Mouse (Mus musculus): ENCODE measurements around the gene Cnih4.

Gene Cnih4

DNA sequence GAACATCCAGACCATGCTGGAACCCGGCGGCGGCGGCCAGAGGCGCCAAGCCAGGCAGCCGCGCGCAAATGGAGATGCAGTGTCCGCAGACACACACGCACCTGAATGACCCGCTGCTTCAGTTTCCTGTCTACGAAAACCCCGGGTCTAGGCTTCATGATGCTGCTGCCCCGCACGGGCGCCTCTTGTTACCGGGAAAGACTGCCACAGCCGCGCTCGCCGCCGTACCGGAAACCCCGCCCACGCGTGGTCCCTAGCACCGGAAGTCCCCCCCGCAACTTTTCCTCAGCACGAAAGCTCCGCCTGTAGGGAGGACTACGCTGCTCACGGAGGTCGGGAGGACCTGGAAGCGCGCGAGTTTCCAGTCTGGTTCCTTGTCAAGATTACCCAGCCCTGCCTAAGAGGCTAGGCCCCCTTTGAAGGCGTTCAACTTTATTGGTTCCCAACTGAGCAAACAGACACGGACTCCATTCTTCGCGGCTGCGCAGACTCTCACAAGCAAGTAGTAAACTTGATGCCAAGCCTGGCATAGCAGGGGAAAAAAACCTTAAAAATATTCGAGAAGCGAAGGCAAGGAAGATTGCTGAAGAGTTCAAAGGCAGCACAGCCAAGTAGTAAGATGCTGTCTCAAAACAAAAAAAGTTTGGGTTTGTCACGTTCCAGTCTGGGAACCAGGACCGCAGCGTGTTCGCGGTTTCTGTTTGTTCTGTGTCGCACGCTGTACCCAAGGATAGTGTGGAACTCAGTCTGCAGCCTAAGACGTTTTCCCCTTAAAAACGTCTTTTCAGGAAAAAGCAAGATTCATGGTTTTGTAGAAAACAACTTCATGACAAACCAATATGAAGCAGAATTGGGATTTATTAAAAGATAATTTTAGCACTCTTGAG lies at the start of gene Cnih4, which contains the start of gene Nvl:
Cnih4 (plus strand) TSS at position 744 of the 887 bp plus-strand sequence.
Nvl (minus strand) TSS at position 255 of the 887 bp plus-strand sequence.
- peak; percentile 96 for DNase-seq (ENCODE audit: low spot score)

DNA sequence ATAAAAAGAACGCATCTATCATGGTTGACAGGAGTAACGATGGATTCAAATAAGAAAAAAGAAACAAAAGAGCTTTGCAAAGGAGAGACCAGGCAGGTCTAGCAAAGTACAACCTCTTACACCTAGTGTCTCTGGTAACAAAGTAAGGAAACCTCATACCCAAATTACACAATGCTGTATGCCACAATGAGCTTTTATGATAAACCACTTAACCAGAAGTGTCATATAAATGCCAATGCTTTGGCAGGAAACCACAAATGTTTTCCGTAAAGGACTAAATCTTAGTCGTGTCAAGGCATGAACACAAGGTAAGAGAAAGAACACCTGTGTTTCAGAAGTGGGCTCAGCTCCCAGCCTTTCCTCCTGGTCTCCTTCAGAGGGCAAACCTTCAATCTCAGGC lies 27.4 kb upstream of the Cnih4 start:
- no peak for DNase-seq (ENCODE audit: low spot score)

DNA sequence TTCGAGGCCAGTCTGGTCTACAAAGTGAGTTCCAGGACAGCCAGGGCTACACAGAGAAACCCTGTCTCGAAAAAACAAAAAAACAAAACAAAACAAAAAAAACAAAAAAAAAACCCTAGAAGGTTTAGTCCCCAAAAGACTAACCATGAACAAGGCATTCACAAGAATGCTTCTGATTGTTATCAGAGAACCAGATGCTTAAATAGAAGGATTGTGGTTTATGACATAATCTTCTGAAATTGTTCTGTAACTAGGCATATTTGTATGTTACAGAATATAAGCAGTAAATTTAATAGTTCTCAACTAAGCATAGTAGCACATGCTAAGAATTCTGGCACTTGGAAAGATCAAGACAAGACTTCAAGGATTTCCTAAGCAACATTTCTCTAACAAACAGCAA lies 20.3 kb upstream of the Cnih4 start:
- DNase-seq (ENCODE audit: low spot score) = no peak

DNA sequence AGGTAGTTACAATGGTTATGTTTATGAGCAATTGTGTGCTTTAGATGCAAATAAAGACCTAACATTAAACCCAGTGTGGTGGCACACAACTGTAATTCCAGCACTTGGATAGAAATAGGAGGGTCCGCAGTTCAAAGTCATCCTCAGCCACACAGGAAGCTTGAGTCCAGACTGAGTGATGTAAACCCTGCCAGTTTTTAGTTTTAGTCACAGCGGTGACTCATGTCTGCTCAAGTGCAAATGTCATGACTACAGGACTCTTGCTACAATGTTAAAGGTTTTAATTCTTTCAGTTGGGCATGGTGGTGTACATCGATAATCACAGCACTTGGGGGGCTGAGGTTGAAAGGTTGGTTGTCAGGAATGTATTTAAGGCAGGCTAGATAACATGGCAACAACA lies 18.6 kb upstream of the Cnih4 start:
- DNase-seq (ENCODE audit: low spot score) = no peak

DNA sequence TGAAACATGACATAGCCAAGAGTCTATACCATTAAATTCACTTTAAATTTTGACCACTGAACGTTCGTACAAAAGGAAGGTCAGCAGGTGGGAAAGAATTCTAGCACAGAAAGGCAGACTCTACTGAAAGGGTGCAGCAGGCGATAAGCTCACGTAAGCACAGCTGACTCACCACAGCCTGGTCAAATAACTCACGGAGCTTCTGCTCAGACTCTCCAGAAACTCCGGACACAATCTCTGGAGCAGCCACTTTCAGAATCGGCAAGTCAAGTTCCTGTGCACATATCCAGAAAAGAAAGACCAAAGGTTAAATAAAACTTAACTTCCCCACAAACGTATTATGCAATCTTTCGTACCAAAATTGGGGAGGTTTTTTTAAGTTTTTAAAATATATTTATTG lies 17.7 kb upstream of the Cnih4 start:
- no peak for DNase-seq (ENCODE audit: low spot score)

DNA sequence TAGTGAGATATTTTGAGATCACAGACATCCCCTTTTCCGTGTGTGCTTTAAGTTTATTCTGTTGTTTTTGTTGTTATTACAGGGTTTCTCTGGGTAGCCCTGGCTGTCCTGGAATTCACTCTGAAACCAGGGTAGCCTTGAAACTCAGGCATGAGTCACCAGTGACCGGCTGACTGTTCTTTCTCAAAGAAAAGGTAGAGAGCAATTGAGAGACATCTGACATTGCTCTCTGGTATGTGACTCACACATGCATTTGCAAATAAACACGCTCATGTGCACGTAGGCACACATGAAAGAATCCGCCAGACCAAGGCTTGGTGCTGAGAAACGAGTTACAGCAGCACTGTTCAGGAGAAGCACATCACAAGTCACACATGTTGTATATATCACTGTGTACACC lies 12.6 kb upstream of the Cnih4 start:
- no peak for DNase-seq (ENCODE audit: low spot score)

DNA sequence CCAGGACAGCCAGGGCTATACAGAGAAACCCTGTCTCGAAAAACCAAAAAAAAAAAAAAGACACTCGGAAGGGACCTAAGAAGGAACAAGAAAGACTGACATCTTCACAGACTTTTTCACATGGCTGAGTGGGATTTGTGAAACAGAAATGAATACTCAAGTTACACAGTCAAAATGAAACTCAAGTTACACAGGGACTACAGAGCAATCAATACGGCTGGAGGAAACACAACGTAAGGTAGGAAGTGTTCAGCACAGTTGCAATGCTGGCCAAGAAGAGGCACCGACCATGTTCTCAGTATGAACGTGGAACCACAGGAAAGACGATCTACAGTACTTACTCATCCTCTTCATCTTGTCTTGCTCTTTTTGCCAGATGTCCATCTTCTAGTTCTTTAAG lies 5.8 kb upstream of the Cnih4 start:
- DNase-seq (ENCODE audit: low spot score) = no peak

DNA sequence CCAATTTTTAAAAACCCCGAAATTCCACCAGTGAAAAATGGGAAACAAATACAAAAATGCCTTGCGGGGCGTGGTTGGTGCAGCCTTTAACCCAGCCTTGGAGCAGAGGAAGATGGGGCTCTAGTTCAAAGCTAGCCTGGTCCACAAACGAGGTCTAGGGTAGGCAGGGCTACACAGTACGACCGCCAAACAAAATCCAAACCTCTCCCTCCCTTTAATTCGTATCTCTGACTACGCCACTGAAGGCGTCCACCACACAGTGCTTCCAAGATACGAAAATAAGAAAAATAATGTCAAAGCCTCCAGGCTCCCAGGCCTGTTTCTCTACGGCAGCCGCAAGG lies 914 bp upstream of the Cnih4 start:
- no peak for DNase-seq (ENCODE audit: low spot score)

DNA sequence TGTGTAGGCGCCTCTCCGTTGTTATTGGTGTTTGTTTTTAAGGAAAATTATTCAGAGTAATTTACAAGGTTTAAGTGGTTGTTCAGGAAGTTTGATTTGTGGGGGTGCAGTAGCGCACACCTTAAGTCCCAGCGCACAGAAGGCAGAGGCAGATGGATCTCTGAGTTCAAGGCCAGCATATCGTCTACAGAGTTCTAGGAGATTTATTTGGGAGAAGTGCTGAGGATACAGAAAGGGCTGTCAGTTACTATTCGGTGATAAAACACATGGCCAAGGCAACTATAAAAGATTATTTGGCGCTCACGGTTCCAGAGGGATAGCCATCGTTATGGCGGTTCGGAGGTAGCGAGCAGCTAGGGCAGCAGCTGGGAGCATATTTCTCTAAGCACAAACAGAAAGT lies 473 bp downstream of the Cnih4 start:
- peak; percentile 4 for DNase-seq (ENCODE audit: low spot score)

DNA sequence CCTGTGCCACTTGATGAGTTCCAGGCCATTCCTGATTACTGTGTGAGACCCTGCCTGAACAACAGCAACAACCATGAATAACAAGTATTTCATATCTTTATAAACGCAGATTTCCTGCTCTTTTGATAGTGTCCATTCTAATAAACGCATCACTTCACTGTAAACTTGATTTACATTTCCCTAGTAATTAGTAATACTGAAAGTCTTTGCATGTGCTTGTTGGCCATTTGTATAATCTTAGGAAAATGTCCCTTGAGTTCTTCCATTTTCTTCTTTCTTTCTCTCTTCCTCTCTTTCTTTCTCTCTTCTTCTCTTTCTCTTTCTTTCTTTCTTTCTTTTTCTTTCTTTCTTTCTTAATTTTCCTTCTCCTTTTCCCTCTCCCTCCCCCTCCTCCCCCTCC lies 1.7 kb downstream of the Cnih4 start:
- no peak for DNase-seq (ENCODE audit: low spot score)

DNA sequence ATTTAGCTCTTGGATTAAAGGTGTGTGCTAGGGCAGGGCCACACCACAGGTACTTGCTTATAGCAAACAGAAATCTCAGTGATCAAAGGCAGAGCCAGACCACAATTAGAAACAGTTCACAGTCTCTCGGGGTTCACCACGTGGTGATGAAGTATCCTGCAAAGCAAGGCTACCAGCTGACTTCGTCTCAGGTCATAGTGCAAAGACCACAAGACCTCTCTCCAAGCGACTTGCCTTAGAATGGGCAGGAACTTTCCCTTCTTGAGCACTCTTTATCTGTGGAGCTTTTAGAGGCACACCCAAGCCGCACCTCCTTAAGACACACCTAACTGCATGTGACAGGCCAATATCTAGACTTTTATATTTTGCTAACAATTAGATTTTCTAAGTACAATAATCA lies 4.0 kb downstream of the Cnih4 start:
- DNase-seq (ENCODE audit: low spot score) = no peak

DNA sequence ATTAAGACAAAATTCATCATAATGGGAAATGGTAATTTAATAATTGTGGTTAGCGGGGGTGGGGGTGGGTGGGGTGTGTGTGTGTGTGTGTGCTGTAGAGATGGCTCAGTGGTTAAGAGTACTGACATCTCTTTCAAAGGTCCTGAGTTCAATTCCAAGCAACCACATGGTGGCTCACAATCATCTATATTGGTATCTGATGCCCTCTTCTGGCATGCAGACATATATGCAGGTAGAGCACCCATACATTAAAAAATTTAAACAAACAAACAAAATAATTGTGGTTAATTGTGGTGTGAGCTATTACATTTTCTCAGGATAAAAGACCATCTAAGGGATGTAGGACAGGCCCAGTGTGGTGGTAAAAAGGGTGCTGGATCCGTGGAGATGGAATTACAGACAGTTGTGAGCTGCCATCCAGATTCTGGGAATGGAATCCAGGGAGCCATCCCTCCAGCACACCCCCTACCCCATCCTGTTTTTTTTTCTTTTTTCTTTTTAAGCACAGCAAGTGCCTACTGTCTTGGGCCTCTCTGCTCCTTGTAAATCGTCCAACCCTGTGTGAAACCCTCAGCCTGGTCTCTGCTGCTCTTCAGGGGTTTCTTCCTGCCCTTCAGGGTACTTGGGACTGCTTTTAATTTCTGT lies 5.0 kb downstream of the Cnih4 start:
- DNase-seq (ENCODE audit: low spot score) = no peak

DNA sequence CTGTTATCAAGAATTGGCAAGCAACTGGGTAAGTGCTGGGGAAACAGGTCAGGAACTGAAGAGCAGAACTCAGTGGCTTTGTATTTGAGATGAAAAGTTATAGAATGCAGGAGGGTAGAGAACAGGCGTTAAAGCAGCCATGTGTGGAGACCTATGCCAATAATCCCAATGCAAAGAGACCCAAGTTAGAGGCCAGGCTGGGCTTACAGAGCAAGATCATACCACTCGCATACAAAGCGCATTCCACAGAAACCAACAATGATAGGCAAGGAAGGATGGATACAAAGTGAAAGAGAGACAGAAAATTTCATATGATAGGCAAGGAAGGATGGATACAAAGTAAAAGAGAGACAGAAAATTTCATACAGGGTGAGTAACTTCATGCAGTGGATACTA lies 5.9 kb downstream of the Cnih4 start:
- no peak for DNase-seq (ENCODE audit: low spot score)

DNA sequence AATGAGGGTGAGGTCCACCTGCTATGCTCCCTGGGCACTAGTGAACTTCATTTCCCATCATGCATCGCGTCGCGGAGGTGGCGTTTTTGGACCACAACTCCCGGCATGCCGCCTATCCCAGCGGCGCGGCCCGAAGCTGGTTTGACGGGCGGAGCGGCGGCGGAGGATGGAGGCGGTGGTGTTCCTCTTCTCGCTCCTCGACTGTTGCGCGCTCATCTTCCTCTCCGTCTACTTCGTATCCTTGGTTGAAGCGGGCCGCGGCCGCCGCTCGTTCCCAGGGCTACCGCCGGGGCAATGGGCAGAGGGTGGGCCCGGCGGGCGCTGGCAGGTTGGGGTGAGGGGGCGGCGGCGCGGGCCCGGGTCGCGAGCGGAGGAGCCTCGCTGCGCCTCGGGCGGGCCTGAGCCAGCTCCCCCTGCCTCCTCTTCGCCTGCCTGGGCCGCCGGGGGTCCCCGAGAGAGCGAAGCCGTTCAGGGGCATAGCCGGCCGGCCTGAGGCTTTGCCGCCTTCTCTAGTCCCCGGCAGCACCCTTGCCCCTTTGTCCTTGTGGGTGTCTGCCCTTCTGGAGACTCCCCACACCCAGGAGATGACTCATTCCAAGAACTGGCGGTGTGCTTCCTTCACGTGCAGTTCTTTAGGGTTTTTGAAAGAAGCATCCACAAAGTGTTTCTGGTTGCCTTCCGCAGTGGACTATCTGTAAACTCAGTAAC lies 6.5 kb downstream of the Cnih4 start:
- peak; percentile 95 for DNase-seq (ENCODE audit: low spot score)

DNA sequence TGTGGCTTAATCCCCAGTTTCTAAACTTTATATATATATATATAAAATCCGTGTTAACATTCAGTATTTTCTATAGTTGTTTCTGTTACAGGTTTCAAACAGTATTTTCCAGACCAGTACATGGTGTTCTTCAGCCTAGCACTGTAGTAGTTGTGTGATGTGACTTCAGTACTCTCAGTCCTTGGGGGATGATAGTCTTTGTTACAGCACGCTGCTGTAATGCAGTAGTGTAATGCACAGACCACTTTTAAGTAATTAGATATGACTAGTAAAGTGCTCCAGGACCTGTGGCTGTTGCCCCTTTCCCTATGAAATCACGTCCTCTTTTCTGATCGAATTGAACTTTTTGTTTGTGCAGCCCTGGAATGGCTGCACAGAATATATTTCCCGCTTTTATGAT lies 7.0 kb downstream of the Cnih4 start:
- peak; percentile 22 for DNase-seq (ENCODE audit: low spot score)

DNA sequence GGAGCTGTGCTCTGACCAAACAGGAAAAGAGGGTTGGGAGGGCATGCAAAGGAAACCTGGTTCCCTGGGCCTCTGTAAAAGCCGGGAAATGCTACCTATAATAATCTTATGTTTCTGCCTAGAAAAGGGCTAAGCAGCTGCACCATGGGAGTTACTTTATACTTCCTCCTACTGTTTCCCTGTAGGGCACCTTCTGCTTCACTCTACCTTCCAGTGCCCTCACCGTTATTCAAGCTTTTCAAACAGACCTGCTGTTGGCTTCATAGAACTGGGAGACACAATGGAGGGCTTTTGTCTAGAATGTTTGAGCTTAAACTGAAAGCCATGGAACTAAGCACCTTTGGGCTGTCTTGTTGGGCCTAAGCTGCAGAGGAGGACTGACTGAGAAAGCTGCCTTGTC lies 23.3 kb downstream of the Cnih4 start:
- DNase-seq (ENCODE audit: low spot score) = no peak

DNA sequence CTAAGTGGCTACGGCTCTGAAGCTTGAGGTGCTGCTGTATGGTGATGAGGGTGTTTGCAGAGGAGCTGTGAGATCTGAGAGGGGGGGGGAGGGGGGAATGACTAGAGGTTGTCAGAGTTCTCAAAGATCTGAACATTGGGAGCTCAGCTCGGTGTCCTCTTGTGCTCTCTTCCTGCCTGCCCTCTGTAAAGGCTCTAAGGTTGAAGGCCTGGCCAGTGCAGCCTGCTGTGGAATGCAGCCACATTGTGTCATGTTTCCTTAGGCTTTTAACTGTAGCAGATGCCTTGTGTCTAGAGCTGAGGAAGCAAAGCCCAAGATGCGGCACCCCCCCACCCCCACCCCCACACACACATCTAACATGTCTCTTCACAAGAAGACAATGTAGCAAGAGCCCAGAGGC lies 23.9 kb downstream of the Cnih4 start:
- no peak for DNase-seq (ENCODE audit: low spot score)

DNA sequence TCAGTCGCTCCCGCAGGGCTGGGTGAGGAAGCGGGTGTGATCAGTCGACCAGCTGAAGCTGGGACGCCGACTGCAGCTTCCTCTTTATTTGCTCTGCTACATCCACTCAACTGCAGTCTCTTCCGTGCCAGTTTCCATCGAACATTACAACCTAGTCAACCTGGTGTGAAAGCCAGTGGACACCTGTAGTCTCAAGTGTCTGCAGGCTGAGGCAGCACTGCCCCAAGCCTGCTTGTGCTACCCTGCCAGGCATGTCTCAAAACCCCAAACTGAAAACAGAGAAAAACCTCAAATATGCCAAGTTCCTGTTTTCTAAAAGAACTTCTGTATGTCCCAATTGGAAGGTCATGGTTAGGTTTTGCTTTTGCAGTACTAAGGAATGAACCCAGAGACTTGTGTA lies 25.7 kb downstream of the Cnih4 start:
- DNase-seq (ENCODE audit: low spot score) = no peak

DNA sequence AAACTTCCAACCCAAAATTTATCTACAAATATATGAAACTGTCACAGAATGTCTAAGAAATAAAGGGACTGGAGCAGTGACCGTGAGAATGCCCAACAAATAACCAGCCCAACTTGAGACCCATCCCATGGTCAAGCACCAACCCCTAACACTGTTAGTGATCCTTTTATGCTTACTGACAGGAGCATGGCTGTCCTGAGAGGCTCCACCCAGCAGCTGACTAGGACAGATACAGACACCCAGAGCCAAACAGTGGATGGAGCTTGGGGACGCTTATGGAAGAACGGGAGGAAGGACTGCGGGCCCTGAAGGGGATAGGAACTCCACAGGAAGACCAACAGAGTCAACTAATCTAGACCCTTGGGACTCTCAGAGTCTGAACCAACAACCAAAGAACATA lies 44.4 kb downstream of the Cnih4 start:
- DNase-seq (ENCODE audit: low spot score) = no peak

DNA sequence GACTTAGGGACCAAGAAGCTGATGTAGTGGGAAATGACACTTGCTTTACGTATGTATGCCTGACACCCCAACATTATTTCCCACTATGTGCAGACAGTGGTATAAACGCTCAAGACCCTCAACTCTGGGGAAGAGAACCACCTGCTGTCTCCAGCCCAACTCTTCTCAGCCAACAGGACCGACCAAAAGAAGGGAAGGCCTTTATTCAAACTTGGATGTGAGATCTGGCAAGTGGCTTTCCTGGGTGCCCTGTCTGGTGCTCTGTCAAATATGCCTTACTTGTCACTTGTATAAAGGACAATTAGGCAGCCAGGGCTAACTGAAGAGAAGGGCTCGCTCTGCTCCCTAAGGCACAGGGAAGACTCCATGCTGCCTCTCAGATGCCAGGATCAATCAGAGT lies 55.0 kb downstream of the Cnih4 start:
- DNase-seq (ENCODE audit: low spot score) = no peak

DNA sequence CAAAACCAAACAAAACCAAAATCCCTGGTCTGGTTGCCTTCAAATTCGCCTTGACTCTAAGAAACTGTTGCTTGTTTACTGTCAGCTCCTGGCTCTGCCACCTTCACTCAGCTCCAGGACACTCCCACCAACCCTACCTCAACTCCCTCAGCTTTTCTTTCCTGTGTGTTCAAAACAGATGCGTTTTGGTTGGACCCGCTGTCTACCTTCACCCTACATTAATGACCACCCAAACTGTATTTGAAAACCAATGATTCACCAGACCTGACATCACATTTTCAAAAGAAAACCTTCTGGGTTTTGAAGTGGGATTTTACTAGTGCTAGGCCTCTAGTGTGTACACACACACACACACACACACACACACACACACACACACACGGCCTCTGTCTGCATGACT lies 65.7 kb downstream of the Cnih4 start:
- DNase-seq (ENCODE audit: low spot score) = no peak

DNA sequence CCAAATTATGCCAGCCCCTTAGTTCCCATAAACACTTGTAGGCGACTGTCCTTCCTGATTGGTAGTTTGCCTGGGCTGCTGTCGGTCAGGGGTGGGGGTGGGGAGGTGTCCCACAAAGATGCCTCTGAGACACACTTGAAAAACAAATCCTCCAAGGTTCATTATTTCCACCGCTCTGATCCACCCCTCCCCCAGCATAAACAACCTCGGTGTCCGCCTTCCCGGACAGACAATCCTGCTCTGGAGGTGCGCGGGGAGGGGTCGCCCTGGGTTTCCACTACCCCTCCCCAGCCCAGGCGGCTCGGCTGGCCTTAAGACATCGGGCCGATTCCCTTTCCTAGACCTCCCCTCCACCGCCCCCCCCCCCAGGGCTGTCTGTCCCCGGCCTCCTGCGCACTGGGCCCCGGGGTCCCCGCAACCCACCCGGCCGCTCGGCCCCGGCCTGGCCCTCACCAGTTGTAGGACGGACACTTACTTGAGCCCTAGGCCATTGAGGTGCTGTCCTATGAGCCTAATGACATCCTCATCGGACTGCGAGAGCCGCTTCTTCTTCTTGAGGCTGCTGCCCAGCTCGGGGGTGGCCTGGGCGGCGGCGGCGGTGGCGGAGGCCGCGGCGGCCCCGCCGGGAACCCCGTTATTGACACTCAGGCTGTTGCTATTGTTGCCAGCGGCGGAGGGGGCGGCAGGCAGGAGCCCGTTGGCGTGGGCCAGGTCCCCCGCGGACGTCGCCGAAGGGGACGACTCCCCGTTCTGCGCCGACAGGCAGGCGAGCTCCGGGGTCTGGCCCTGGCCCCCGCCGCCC lies 66.3 kb downstream of the Cnih4 start:
- peak; percentile 51 for DNase-seq (ENCODE audit: low spot score)

All from retina, embryonic 14.5 days (tissue).